Mouse (Mus musculus) erythroblast, embryonic 14.5 days (primary cell): ENCODE measurements around the gene Sp7.
A peak's percentile ranks its signal among the peaks of the same experiment; 100 is the strongest.

Experiments
- GATA1 ChIP-seq: IDR thresholded peaks from 2 replicates; pipeline ENCODE4 v1.6.1; 2012; ENCODE audit warnings: low read length, inconsistent platforms, mixed read lengths
- TAL1 ChIP-seq: IDR thresholded peaks from 3 replicates; pipeline ENCODE4 v1.6.1; 2012; ENCODE audit warnings: low read length, inconsistent platforms, mixed read lengths

DNA sequence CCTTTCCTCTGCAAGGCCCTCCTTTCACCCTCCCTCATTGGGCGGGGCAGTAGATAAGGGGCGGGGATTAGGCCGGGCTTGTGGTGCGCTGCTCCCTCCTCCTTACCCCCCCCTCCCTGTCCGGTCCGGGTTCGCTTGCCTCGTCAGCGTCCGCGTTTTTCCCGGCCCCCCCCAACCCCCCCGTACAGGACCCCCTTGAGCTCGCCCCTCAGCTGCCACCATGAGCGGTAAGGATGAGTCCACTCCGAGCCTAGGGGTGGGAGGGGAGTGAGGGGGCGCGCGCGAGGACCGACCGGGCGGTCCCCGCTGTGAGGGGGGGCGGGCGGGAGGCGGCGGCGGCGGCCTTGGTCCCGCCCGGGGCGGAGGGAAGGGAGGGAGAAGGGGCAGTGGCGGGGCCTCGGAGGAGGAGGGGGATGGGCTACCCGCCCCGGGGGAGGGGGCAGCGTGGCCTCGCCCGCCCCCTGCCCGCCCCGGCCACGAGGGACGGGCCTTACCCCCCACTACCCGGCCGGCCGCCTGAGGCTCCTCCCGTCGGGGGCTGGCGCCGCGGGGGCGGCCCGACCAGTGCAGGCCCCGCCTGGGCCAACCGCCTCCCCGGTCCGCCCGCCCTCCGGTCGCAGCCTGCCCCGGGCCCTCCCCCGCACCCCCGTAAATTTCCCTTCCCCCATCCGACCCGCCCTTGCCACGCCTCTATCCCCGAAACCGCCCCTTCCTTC lies 39.4 kb upstream of the Sp7 start:
- TF ChIP-seq GATA1 (peak; percentile 51; the same call in 1 of the 2 replicates), TAL1 (no peak)
